Mouse (Mus musculus) brain, embryonic 14.5 days (tissue): ENCODE measurements around the gene Sept6. TPM values are rescaled to one million over a fixed set of nuclear protein-coding genes. Genes with fewer than 3 reads are reported as not detected.
A peak's percentile ranks its signal among the peaks of the same experiment; 100 is the strongest.

Experiments
- DNase-seq: peaks from one replicate; pipeline ENCODE4 v3.0.0-alpha.2; 2011; ENCODE audit warnings: low read depth
- CTCF ChIP-seq: fragments of 200-500 bp; IDR thresholded peaks from 2 replicates; pipeline ENCODE4 v1.5.1; 2012; ENCODE audit warnings: inconsistent platforms, mild to moderate bottlenecking, moderate library complexity, borderline replicate concordance; ENCODE audit not compliant: insufficient read depth, insufficient read length; ENCODE audit errors: extremely low read depth
- POLR2A ChIP-seq: fragments of 200-500 bp; IDR thresholded peaks from 2 replicates; pipeline ENCODE4 v1.6.1; 2012; ENCODE audit warnings: mild to moderate bottlenecking, inconsistent platforms, borderline replicate concordance; ENCODE audit not compliant: poor library complexity, insufficient read depth, insufficient read length, severe bottlenecking; ENCODE audit errors: extremely low read depth
- polyA plus RNA-seq: library from polyadenylated mRNA; depleted of rRNA; stranded (reverse); fragments of >200 nt; gene quantifications from 2 replicates; pipeline ENCODE4 v1.2.3, GENCODE M21; 2012

The Sept6 gene
- polyA plus RNA-seq, 1 experiment, result 61.6 TPM

DNA sequence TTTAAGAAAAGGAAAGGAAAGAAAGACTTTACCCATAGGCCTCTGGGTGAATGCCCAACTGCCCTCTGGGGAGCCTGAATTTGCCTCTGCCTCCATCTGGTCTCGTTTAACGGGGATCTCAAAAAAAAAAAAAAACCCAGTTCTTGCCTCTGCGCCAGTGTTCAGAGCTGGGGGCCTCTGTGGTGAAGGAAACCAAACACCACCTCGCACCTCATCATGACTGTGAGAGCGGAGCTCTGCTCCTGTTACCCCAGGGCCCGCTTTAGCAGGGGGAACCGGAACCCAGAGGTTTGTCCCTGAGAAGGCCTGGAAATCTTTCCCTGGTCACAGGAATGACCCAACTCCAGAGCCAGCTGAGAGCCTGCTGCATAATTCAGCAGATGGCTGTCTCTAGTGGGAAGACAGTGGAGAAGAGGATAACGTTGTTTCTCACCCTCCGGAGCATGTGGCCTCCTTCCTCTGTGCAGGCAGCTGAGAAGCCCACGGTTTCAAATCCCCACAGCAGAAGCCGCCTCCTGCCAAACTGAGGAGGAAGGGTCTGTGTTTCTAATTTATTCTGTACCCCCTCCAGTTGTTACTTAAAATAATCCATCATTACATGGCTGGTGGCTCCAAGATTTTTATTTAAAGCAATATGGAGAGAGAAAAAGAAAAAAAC lies 7.8 kb downstream of the Sept6 start:
- DNase-seq, result peak; percentile 18
- TF ChIP-seq POLR2A (no peak), CTCF (no peak)

DNA sequence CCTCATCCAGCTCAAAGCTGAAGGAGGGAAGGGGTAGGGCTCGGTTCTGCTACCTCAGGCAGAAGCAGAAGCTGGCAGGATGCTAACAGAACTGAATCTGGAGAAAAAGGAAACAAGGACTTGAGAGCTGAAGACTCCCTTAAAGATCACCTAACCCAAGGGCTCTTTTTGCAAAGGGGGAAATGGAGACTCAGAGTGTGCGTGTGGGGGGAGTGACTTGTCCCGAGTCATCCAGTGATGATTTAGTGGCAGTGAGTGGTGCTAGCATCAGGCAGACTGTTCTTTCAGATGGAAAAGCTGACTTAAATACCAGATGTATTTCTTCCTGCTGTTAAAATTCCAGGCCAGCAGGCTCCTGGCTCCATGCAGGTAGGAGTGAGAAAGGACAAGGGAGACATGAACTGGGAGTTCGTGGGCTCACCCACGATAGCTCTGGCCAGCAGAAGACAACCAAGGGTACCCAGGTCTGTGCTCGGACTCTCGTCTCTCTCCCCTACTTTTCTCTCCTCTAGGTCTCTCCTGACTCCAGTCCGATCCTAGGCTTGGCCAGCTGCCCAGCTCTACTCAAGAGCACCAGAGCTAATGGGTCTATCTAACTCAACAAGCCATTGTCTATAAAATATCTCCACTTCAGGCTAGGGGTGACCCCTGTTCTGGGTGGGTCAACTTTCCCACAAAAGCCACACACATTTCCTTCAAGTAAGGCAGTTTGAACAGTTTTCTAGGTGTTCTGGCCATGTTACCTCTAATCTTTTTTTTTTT lies 8.5 kb downstream of the Sept6 start:
- TF ChIP-seq CTCF, result no peak
- TF ChIP-seq POLR2A, result no peak

DNA sequence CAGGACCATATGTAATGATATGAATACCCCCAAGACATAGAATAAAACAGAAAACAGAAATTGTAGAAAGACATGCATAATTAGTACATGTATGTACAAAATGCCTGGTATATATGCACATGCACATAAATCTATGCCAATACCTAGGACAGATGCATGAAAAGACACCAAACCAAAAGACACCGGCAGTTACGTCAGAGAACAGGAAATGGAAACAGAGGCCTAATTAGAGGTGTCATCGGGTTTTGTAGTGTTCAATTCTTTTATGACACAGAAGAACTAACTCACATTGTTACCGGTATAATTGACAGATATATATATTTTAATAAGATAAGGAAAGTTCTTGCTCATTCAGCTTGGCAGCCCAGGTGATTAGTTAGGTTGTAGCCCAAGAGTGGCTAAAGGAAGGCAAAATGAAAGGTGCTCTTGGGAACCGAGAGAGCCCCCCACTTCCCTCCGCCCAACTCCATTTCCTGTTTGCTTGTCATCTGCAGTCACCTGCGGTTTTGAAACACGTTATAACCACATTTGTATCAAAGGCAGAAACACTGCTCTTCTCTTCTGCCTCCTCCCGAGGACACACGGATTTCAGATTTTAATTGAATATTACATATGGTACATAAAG lies 10.9 kb downstream of the Sept6 start:
- DNase-seq, result no peak
- TF ChIP-seq CTCF, result no peak
- no peak for TF ChIP-seq POLR2A

More for the DNA sequence above, 8.5 kb downstream of the Sept6 start:
- DNase-seq, result peak; percentile 31

DNA sequence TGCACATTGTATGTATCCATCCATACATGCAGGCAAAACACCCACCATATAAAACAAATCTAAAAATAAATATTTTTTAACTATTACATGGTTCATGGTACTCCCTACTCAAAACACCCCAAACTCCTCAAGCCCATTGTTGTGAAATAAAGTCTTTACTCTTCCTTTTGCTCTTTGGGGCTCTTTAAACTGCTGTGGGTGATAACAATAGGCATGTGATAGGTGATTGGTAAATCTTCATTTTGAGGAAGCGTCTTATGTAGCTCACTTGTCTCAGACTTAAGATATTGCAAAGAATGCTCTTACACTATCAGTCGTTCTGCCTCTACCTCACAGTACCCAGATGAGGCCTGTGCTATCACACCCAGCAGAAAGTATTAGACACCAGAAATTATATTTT lies 13.7 kb downstream of the Sept6 start:
- TF ChIP-seq POLR2A, result no peak
- TF ChIP-seq CTCF, result no peak
- no peak for DNase-seq

DNA sequence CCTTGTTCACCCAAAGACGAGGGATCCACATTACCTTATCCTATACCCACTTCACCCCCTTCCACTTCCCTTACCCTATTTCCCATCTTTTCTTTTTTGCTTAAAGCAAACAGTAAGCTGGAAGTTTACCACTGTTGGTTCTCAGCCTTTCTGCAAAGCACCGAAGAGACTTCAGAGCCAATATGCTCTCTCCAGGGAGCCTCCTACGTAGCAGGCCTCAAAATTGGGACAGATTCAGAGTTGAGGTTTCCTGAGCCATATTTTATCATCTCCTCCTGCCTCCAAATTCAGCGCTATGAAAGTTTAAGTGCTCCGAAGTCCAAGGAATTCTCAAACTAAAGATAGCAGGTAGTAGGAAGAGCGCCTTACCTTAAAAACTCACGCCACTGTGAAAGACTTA lies 14.6 kb downstream of the Sept6 start:
- TF ChIP-seq POLR2A (no peak), CTCF (no peak)

DNA sequence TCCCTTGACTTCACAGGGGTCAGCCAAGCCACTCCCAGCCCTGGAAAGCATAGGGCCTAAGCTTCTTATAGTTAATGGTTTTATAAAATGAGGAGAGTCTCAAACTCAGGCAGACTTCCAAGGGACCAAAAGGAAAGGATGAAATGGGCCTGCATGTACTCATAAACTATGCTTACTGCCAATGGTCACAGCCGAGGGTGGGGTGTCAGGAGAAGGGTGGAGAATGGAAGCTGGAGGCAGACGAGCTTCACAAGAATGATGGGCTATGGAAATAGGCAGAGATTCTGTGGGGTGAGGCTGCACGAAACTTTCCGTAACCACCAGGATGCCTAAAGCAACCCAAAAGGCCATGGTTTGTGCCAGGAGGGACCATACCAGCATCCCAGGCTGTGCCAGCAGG lies 15.3 kb downstream of the Sept6 start:
- TF ChIP-seq POLR2A, result no peak
- no peak for TF ChIP-seq CTCF
- no peak for DNase-seq

More for the DNA sequence above, 14.6 kb downstream of the Sept6 start:
- no peak for DNase-seq

DNA sequence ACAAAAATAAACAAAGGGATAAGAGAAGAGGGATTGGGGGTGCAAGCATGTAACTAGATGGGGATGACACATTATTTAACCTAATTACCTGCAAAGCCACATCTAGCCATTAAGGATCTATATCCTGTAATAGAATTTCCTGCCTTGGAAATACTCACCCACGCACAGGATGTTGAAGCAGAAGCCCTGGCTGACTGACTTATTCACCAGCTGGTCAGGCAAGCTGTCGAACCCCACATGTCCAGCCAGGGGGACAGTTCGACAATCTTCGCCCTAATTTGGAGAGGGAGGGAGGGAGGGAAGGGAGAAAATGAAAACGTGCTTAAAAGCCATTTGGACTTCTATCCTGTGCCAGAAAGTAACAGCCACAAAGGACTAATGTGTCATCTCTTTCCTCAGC lies 16.7 kb downstream of the Sept6 start:
- TF ChIP-seq POLR2A (no peak), CTCF (no peak)
- no peak for DNase-seq

DNA sequence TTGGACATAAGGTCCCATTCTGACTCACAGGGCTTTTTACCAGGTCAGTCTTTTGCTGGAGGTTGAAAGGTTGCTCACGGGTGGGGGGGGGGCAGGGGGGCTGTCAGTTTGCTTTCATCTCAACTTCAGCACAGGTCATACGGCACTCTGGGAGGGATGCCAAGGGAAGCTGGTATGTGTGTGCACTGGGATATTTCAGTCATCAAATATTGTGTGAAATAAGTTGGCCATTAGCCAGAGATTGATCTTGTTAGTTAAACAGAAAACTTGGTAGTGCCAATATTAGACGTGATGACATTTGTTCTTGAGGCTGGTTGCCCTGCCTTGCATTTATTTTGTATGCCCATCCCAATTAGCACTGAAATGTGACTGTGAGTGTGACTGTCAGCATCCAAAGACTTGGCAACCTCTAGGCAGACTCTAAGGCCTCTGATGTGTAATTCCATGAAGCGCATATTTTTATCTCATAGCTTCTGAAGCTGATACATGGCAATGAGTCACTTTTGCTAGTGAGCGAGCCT lies 18.6 kb downstream of the Sept6 start:
- peak; percentile 69 for DNase-seq
- TF ChIP-seq CTCF (no peak), POLR2A (no peak)

DNA sequence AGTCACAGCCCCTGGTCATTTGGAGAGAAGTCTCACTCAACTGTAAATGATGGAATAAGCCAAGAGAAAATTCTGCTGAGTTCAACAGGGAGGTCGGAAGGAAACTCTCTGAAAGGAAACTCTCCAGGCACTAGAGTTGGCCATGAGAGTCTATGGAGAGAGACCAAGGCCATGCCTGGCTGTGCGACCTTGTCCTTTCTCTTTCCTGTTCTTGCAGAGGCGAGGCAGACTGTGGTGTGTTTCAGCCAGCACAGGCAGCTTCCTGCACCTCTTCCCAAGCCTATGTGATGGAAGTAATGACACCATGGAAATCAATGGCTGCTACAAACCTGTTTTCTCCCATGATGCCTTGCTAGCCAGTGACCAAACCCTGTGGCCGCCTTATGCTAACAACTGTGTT lies 20.4 kb downstream of the Sept6 start:
- DNase-seq, result no peak

DNA sequence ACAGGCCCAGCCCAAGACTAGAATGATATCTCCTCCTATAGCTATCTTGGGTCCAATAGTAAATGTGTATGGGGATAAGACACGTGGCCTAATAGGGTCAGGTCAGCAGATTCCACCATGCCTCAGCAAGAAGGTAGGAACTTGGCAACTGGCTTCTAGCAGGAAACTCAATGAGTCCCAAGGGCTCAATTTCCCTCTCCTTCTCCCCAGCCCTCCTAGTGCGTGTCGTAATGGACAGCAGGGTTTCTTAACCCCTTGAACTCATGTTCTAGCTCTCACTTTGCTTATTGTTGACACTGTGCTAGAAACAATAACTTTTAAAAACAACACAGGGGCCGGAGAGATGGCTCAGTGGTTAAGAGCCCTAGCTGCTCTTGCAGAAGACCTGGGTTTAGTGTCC lies 22.1 kb downstream of the Sept6 start:
- TF ChIP-seq POLR2A (no peak), CTCF (no peak)
- no peak for DNase-seq

More for the DNA sequence above, 20.4 kb downstream of the Sept6 start:
- TF ChIP-seq POLR2A (no peak), CTCF (no peak)

DNA sequence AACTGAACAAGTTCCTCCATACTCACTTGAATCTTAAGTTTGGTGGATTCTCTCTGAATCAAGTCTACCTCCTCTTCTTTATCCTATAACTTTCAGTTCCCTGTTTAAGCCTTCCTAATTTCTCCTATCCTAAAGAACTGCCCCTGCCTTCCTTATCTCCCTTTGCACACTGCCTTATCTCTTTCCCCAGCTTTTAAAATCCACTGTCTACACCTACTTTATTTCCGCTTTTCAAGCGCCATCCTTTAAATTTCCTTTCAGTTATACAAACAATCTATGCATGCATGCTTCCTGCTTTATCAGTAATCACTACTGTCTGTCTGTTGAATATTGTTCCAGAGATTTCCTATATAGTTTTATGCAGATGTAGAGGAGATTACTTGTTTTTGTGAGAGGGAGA lies 34.9 kb downstream of the Sept6 start:
- no peak for TF ChIP-seq CTCF
- TF ChIP-seq POLR2A, result no peak
- no peak for DNase-seq
